Mouse (Mus musculus) forebrain, embryonic 11.5 days (tissue): ENCODE measurements around the gene Prss16. TPM values are rescaled to one million over a fixed set of nuclear protein-coding genes. Genes with fewer than 3 reads are reported as not detected.
A peak's percentile ranks its signal among the peaks of the same experiment; 100 is the strongest.
"Not testable (repeated sequence)": the region's sequence is repeated elsewhere in the genome, so short reads cannot be mapped to it uniquely, and the experiment has no call there.

Source experiments
- ATAC-seq: fragments of 200-750 bp; cut with Nextera tagmentation; replicated peaks from 2 replicates; pipeline ENCODE4 v1.8.0; 2017; ENCODE audit warnings: moderate TSS enrichment; ENCODE audit not compliant: low FRiP score
- DNase-seq: peaks from one replicate; pipeline ENCODE4 v3.0.0-alpha.2; 2017; ENCODE audit warnings: low spot score
- H3K27ac ChIP-seq: fragments of 300-500 bp; sonication (generic); 2 replicates; pipeline ENCODE4 v1.5.1; 2014; ENCODE audit warnings: low read depth, low read length
- H3K27me3 ChIP-seq: fragments of 300-500 bp; sonication (generic); 2 replicates; pipeline ENCODE4 v1.6.1; 2014; ENCODE audit warnings: mild to moderate bottlenecking, low read length, mixed read lengths; ENCODE audit not compliant: control insufficient read depth, insufficient read depth
- H3K36me3 ChIP-seq: fragments of 300-500 bp; sonication (generic); 2 replicates; pipeline ENCODE4 v1.6.1; 2014; ENCODE audit warnings: mild to moderate bottlenecking, low read length, moderate library complexity, mixed read lengths; ENCODE audit not compliant: control insufficient read depth, insufficient read depth
- H3K4me1 ChIP-seq: fragments of 300-500 bp; sonication (generic); replicated peaks from 2 replicates; pipeline ENCODE4 v1.6.1; 2014; ENCODE audit warnings: low read length, mixed read lengths; ENCODE audit not compliant: control insufficient read depth, insufficient read depth
- H3K4me2 ChIP-seq: fragments of 300-500 bp; sonication (generic); 2 replicates; pipeline ENCODE4 v1.6.1; 2014; ENCODE audit warnings: low read depth, mild to moderate bottlenecking, low read length, moderate library complexity, mixed read lengths; ENCODE audit not compliant: severe bottlenecking
- H3K4me3 ChIP-seq: fragments of 300-500 bp; sonication (generic); 2 replicates; pipeline ENCODE4 v1.5.1; 2014; ENCODE audit warnings: low read depth, low read length
- H3K9ac ChIP-seq: fragments of 300-500 bp; sonication (generic); 2 replicates; pipeline ENCODE4 v1.6.1; 2014; ENCODE audit warnings: low read length
- H3K9me3 ChIP-seq: fragments of 300-500 bp; sonication (generic); 2 replicates; pipeline ENCODE4 v1.6.1; 2016; ENCODE audit warnings: low read length, mixed read lengths; ENCODE audit not compliant: control insufficient read depth
- WGBS: fragments of 180-500 bp; shearing (Covaris S2); extraction: QIAGEN DNeasy Blood & Tissue Kit; methylation state at CpG from one replicate; pipeline ENCODE4 v1.1.7; 2014; 5-methylcytosine and 5-hydroxymethylcytosine counted together
- polyA plus RNA-seq: library from polyadenylated mRNA; unstranded; fragments of >200 nt; fragmentation: Nextera tagmentation; extraction: Ambion mirVana; gene quantifications from 2 replicates; pipeline ENCODE4 v1.2.1, GENCODE M21; 2014

Gene Prss16
- polyA plus RNA-seq, 1 experiment from 2014 or later = 0.37 TPM

DNA sequence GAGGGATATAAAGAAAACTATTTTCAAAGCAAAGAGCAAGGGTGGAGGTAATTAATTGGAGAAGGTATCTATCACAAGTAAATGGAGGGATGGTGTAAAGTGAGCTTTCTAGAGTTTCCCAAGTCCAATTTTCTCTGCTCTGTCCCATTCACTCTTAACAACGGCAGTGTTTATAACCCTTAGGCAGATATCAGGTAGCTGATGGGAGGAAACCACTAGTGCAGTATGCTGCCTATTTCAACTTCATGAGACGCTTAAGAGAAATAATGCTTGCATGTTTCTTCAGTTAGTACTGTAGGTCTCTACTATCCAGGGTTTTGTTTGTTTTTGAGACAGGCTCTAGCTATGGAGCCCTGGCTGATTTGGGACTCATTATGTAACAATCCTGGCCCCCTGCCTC lies 27.9 kb upstream of the Prss16 start:
- Histone ChIP-seq H3K4me2 (no peak overlapping the region), H3K9ac (no peak overlapping the region), H3K9me3 (no peaks in the 10 kb centered on the region), H3K27ac (peak overlapping the region; percentile 43; the same call in 1 of the 2 replicates), H3K4me1 (peaks cover 2% of the 10 kb centered on the region; the same call in 1 of the 2 replicates), H3K4me3 (no peak overlapping the region), H3K36me3 (no peaks in the 10 kb centered on the region), H3K27me3 (no peaks in the 10 kb centered on the region)
- ATAC-seq (no peak), DNase-seq (no peak)
- WGBS = 74% methylated on average over 2 of the region's 2 CpGs

DNA sequence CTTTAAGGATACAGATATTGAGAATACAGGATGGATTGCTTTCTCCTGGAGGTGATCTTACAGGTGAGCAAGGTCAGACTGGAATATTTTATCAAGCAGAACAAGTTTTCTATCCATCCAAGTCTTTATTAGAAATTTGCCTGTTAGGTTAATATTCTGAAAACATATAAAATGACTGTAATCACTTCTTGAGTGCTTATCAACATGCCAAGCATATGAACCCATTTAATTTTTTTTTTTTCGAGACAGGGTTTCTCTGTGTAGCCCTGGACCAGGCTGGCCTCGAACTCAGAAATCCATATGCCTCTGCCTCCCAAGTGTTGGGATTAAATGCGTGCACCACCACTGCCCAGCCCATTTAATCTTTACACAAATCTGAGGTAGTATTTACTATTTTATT lies 27.4 kb upstream of the Prss16 start:
- ATAC-seq (no peak), DNase-seq (no peak)
- Histone ChIP-seq H3K27me3 (no peaks in the 10 kb centered on the region), H3K27ac (peak overlapping the region; percentile 96), H3K36me3 (no peaks in the 10 kb centered on the region), H3K4me2 (peak overlapping the region; percentile 83), H3K9me3 (no peaks in the 10 kb centered on the region), H3K4me3 (peak overlapping the region; percentile 37), H3K4me1 (peaks cover 2% of the 10 kb centered on the region; the same call in 1 of the 2 replicates), H3K9ac (peak overlapping the region; percentile 74)
- 56% methylated on average over 3 of the region's 3 CpGs for WGBS

DNA sequence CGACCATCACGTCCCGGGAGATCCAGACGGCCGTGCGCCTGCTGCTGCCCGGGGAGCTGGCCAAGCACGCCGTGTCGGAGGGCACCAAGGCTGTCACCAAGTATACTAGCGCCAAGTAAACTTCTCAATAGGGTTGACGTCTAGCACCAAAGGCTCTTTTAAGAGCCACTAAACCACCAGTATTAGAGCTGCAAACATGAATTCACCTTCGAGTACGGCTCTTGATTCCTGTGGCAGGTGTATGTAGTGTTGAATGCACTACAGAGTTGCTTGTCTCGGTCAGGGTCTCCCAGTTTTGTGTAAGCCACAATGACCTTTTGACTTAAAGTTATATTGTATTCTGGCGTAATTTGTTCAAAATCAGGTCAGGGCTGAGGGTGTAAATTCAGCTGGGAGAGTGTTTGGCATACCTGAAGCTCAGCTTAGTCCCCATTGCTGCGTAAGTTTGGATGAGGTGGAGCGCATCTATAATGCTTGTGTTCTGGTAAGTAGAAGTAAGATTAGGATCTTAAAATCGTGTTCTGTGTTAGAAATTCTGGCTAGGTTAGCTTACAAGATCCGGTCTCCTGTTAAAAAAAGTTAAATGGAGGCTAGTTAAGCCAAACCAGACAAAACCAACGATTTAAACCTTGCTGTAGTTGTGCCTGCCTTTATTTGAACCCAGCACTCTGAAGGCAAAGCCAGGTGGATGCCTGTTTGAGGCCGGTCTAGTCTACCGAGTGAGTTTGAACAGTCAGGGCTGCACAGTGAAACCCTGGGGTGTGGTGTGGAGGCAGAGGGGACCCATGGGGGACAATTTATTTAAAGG lies 26.8 kb upstream of the Prss16 start:
- Histone ChIP-seq H3K4me2 (peak overlapping the region; percentile 83), H3K9me3 (no peaks in the 10 kb centered on the region), H3K36me3 (no peaks in the 10 kb centered on the region), H3K4me3 (peak overlapping the region; percentile 37), H3K27ac (peak overlapping the region; percentile 96), H3K4me1 (peaks cover 2% of the 10 kb centered on the region; the same call in 1 of the 2 replicates), H3K27me3 (no peaks in the 10 kb centered on the region), H3K9ac (peak overlapping the region; percentile 74)
- 2% methylated on average over 17 of the region's 23 CpGs for WGBS
- peak; percentile 4; the same call in 1 of the 2 replicates for ATAC-seq
- peak; percentile 72 for DNase-seq

DNA sequence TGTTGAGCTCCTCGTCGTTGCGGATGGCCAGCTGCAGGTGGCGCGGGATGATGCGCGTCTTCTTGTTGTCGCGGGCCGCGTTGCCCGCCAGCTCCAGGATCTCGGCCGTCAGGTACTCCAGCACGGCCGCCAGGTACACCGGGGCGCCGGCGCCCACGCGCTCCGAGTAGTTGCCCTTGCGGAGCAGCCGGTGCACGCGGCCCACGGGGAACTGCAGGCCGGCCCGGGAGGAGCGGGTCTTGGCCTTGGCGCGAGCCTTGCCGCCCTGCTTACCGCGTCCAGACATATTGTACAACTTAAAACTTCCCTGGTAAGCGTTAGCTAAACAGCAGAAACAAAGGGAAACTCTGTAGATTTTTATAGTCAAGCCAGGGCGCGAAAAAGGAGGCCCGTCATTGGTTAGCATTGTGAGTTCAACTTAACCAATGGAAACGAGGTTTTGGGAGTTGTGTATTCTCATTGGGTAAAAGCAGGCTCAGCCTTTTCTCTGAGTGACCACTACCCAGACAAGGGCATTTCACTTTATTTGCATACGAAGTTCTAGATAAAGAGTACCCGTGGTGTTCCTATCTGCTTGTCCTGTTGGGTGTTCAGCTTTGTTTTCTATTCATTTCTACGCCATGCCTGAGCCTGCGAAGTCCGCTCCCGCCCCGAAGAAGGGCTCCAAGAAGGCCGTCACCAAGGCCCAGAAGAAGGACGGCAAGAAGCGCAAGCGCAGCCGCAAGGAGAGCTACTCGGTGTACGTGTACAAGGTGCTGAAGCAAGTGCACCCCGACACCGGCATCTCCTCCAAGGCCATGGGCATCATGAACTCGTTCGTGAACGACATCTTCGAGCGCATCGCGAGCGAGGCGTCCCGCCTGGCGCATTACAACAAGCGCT lies 26.0 kb upstream of the Prss16 start, which contains the start of the genes Hist1h2ah and Hist1h2bk:
Hist1h2ah (minus strand) TSS at position 302 of the 882 bp plus-strand sequence.
Hist1h2bk (plus strand) TSS at position 604 of the 882 bp plus-strand sequence.
- peak; percentile 98 for ATAC-seq
- DNase-seq = peak; percentile 87
- under 1% methylated on average over 21 of the region's 69 CpGs for WGBS
- H3K9ac ChIP-seq = peak within 1 kb of the TSS; percentile 86
- H3K4me2 ChIP-seq = peak within 1 kb of the TSS; percentile 83
- peak within 1 kb of the TSS; percentile 96 for H3K27ac ChIP-seq
- not testable (repeated sequence) for H3K4me1 ChIP-seq, H3K9me3 ChIP-seq, H3K27me3 ChIP-seq, H3K36me3 ChIP-seq
- H3K4me3 ChIP-seq = peak within 1 kb of the TSS; percentile 37

DNA sequence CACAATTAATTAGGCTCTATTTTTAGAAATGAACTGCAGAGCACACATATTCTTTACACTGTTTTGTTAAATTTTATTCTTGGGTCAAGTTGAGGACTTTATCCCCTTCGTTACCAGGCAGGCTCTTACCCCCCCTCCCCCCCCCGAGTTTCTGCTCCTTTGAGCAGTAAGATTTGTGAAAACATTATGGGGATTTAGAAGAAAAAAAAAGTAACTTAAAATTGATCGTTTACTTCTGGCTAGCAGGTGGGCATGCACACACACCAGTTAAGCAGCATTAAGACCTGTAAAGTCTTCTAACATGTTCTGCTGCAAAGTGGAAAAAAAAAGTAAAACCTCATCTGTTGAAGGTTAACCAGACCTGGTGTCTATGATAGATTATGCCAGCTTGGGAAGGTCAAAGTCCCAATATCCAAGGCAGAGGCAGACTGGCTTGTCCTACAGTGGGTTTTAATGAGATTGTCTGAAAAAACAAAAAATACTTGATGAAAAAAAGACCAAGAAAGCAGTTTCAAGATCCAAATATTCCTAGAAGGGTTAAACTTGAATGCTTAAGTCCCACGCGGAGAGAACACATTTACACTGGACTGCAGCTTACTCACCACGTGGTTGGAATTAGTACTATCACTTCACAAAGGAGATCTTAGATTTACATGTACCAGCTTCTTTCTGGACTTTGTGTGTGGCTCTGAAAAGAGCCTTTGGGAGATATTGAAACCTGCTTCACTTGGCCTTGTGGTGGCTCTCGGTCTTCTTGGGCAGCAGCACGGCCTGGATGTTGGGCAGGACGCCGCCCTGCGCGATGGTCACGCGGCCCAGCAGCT lies 25.1 kb upstream of the Prss16 start:
- DNase-seq = no peak
- Histone ChIP-seq H3K36me3 (no peaks in the 10 kb centered on the region), H3K4me2 (peak overlapping the region; percentile 78), H3K4me1 (0 out of 2 replicates have a peak, but pooled peaks cover 2% of the 10 kb centered on the region), H3K9ac (peak overlapping the region; percentile 86), H3K27ac (peak overlapping the region; percentile 90), H3K9me3 (no peaks in the 10 kb centered on the region), H3K4me3 (peak overlapping the region; percentile 37), H3K27me3 (no peaks in the 10 kb centered on the region)
- peak; percentile 3; the same call in 1 of the 2 replicates for ATAC-seq
- under 1% methylated on average over 12 of the region's 14 CpGs for WGBS

DNA sequence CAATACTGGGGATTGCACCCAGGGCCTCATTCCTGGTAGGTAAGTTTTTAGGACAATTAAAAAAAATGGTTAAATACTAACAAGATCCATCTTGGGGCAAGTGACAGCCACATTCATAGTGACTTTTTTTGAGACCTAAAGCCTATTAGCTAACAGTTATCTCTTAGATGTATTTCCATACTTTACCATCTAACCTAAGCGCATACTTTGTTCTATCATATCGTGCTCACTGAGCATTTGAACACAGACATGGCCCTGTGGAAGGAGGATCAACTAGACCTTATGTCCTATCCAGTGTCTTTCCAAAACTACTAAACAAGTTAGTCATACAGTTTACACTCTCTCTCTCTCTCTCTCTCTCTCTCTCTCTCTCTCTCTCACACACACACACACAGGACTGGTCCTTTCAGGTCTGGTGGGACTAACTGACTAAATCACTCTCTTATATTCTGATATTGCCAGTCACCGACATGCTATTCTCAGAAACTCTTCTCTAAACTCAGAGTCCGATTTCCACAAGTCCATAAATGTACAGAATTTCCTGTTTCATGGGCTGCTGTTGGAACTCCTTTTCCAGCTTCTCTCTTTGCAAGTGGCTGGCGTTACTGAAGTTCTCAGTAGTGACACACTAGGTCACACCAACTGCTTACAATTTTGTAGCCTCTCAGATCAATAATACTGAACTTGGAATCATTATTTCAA lies 24.4 kb upstream of the Prss16 start:
- 60% methylated on average over 5 of the region's 5 CpGs for WGBS
- no peaks in the 10 kb centered on the region for H3K9me3 ChIP-seq
- H3K4me3 ChIP-seq = peak overlapping the region; percentile 37
- peak overlapping the region; percentile 86 for H3K9ac ChIP-seq
- peak overlapping the region; percentile 78 for H3K4me2 ChIP-seq
- H3K27me3 ChIP-seq = no peaks in the 10 kb centered on the region
- H3K4me1 ChIP-seq = 0 out of 2 replicates have a peak, but pooled peaks cover 2% of the 10 kb centered on the region
- H3K27ac ChIP-seq = peak overlapping the region; percentile 90
- no peak for ATAC-seq
- DNase-seq = no peak
- H3K36me3 ChIP-seq = no peaks in the 10 kb centered on the region

DNA sequence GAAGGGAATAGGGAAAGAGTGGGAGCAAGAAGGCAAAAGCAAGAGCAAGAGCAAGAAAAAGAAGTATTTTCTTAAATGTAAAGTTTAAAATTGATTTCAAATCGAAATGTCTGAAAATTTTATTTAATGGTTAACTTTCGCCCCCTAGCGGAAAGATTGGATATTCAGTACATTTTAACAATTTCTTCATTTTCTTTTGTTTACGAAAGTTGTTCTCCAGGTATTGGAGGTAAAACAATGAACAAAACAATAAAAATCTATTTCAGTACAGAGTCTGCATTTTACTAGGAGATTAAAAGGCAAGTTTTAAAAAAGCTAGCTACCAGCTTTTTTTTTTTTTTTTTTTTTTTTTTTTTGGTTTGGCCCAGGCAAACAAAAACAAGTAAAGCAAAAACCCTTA lies 21.0 kb upstream of the Prss16 start:
- Histone ChIP-seq H3K4me3 (no peak overlapping the region), H3K9ac (no peak overlapping the region), H3K36me3 (no peaks in the 10 kb centered on the region), H3K9me3 (no peaks in the 10 kb centered on the region), H3K4me1 (0 out of 2 replicates have a peak, but pooled peaks cover 3% of the 10 kb centered on the region), H3K27ac (no peak overlapping the region), H3K4me2 (no peak overlapping the region), H3K27me3 (no peaks in the 10 kb centered on the region)
- no peak for ATAC-seq
- DNase-seq = no peak
- WGBS = 19% methylated on average over 4 of the region's 4 CpGs
